Mouse (Mus musculus) urinary bladder, postnatal 0 days (tissue): Measurements from ENCODE around the gene Zfp575. TPM values are rescaled to one million over a fixed set of nuclear protein-coding genes. Genes with fewer than 3 reads are reported as not detected.

ENCODE experiments used
- polyA plus RNA-seq: library from polyadenylated mRNA; unstranded; fragments of >200 nt; fragmentation: Nextera tagmentation; extraction: Ambion mirVana; gene quantifications from 2 replicates; pipeline ENCODE4 v1.2.1, GENCODE M21; 2015

Gene Zfp575
- 3.2 and 3.6 TPM in 2 replicates for polyA plus RNA-seq

DNA sequence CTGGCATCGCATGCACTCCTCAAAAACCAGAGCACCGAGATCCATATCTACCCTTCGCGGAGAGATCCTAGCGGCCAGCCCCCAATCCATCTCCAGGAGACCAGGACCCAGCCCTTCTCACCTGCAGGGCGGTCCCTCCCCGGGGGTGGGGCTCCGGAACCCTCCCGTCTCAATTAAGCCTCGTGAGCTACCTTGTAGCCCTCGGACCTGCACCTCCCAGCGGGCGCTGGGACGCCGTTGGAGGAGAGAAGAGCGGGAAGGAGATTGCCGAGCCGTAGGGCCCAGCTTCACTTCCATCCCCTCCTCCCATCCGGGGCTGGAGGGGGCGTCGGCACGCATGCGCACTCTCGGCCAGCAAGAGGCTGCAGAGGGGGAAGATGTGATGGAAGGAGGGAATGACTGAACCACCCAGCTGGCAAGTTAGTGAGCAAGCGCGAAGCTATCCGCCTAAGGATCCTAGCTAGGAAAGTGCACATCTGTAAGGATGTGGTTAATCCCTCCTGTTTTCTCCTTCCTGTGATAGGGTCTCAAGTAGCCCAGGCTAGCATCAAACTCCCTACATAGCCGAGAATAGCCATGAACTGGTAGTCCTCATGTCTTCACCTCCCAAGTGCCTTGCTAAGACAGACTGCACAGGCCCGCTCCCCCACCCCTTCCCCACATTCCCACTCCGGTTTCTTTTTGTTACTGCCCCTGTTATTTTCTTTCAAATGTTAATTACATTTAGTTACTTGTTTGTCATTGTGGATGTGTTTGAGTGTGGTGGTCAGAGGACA is at the start of gene Zfp575, which contains the start of gene Ethe1:
Gene Zfp575 (minus strand): TSS at position 312 of the 776 bp plus-strand sequence.
Gene Ethe1 (plus strand): TSS at position 214 of the 776 bp plus-strand sequence.

DNA sequence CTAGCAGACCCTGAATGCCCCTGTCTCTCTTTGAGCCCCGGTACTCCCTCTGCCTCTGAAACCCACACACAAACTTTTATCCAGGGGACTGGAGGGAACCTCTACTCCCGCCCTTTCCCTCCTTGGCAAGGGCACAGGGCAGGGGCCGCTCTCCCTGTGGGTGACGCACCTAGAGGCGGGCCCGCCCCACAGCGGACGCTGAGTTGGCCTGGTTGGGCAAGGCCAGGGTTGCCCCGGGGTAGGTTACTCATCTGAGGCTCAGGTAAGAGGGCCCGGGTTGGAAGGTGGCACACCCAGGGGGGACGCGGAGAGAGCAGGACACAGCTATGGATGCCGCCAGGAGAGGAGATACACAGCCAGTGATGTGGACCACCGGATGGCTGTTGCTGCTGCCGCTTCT is 48.8 kb upstream of the Zfp575 start, which contains the start of gene Lypd3:
Gene Lypd3 (plus strand): TSS at position 287 of the 400 bp plus-strand sequence.

DNA sequence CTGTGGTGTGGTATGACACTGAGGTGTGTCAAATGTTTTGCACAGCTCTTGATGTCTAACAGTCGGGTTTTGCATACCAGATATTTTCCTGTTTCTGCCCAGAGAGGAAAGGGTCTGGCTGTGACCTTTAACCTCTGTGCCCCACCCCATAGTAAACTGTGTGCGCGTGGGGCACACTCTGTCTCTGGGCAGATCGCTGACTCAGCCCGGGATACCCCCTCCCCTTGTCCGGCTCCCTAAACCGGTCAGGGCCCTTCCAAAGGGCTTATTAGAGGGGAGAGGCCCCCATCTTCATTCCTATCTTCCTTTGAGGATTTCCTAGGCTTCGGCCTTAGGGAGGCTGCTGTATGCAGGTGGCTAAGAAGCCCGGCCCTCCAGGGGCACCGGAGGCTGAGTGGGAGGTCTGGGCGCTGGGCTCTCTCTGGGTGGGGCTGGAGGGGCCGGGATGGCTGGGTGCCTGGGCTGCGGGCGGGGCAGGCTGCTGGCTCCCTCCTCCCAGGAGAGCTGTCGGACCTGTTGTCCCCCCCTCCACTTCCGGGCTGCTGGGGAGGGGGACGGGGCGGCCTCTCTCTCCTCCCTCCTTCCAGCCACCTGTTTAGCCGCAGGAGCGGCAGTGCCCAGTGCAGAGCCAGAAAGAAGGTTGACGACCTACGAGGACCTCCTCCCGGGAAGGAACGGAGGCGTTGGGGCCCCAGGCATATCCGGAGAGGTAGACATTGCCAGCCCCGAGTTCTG is 22.9 kb upstream of the Zfp575 start, which contains the start of gene Phldb3:
Gene Phldb3 (plus strand): TSS at position 620 of the 735 bp plus-strand sequence.

DNA sequence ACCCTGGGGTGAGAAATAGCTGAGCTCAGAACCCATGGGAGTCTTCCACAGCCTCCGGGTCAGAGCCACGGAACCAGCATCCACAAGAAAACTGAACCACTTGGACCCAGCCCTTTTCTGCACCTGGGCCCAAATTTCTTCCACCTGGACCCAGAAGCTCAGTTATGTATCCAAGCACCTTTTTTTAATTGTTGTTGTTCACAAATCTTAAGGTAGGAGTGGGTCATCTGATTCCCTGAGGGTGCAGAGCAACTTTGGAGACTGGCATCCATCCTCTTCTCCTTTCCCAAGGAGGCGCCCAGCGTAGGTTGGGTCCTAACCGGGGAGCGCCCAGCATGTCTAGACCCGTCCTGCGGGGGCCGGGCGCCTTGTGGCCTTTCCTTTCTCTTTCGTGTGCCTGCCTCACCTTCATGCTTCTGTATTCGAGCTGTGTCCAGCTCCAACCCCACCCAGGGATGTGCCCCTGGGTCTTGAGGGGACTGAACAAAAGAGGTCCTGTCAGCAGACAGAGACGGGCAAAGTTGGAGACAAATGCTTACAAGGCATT is 41.3 kb downstream of the Zfp575 start, which contains the start of the genes Pinlyp and Xrcc1:
Gene Pinlyp (minus strand): TSS at position 51 of the 547 bp plus-strand sequence.
Gene Xrcc1 (plus strand): TSS at position 222 of the 547 bp plus-strand sequence.

Other genes with a start within 250 kb of the Zfp575 start
- gene Lypd5, start 238.4 kb downstream of the Zfp575 start, polyA plus RNA-seq: 0.54 and 0.85 TPM in 2 replicates
- gene Kcnn4, start 217.4 kb downstream of the Zfp575 start, polyA plus RNA-seq: 6.5 and 10.8 TPM in 2 replicates
- 16.0 and 19.1 TPM in 2 replicates for gene Smg9, start 188.0 kb downstream of the Zfp575 start, polyA plus RNA-seq
- gene Irgc1, start 135.3 kb downstream of the Zfp575 start, polyA plus RNA-seq: 0.08 TPM in 1 of 2 replicates, not detected in the other
- 34.6 and 58.9 TPM in 2 replicates for gene Plaur, start 125.2 kb downstream of the Zfp575 start, polyA plus RNA-seq
- gene Cadm4, start 105.6 kb downstream of the Zfp575 start, polyA plus RNA-seq: 1.9 and 2.9 TPM in 2 replicates
- 15.6 and 20.1 TPM in 2 replicates for gene Zfp428, start 80.6 kb downstream of the Zfp575 start, polyA plus RNA-seq
- gene AC161166.1, start 75.2 kb downstream of the Zfp575 start, polyA plus RNA-seq: 0.11 TPM in 1 of 2 replicates, not detected in the other
- 3.1 and 3.2 TPM in 2 replicates for gene Irgq, start 57.0 kb downstream of the Zfp575 start, polyA plus RNA-seq
- 0.19 TPM in 1 of 2 replicates, not detected in the other for gene Pinlyp, start 41.5 kb downstream of the Zfp575 start, polyA plus RNA-seq
- 33.5 and 36.6 TPM in 2 replicates for gene Xrcc1, start 41.4 kb downstream of the Zfp575 start, polyA plus RNA-seq
- 82.4 and 97.2 TPM in 2 replicates for gene Ethe1, start 98 bp downstream of the Zfp575 start, polyA plus RNA-seq
- 0.47 and 0.49 TPM in 2 replicates for gene Phldb3, start 23.1 kb upstream of the Zfp575 start, polyA plus RNA-seq
- gene Lypd3, start 48.9 kb upstream of the Zfp575 start, polyA plus RNA-seq: 8.4 and 12.9 TPM in 2 replicates
- not detected in 2 replicates for gene Tex101, start 89.0 kb upstream of the Zfp575 start, polyA plus RNA-seq
- not detected in 2 replicates for gene BC049730, start 121.6 kb upstream of the Zfp575 start, polyA plus RNA-seq
- not detected in 2 replicates for gene Gm4763, start 139.3 kb upstream of the Zfp575 start, polyA plus RNA-seq
- 0.82 TPM in 1 of 2 replicates, not detected in the other for gene Cd177, start 172.7 kb upstream of the Zfp575 start, polyA plus RNA-seq
- 0.45 TPM in 1 of 2 replicates, not detected in the other for gene Ceacam10, start 189.6 kb upstream of the Zfp575 start, polyA plus RNA-seq